Mouse (Mus musculus) lung, embryonic 14.5 days (tissue): ENCODE results near the gene Foxm1. TPM values are rescaled to one million over a fixed set of nuclear protein-coding genes. Genes with fewer than 3 reads are reported as not detected.
A peak's percentile ranks its signal among the peaks of the same experiment; 100 is the strongest.

Source experiments
- ATAC-seq: fragments of 200-750 bp; cut with Nextera tagmentation; 2 replicates; pipeline ENCODE4 v1.8.0; 2017; ENCODE audit warnings: mild to moderate bottlenecking, moderate TSS enrichment, moderate library complexity; ENCODE audit not compliant: insufficient read depth
- DNase-seq: peaks from one replicate; pipeline ENCODE4 v3.0.0-alpha.2; 2015
- H3K27ac ChIP-seq: fragments of 300-500 bp; sonication (generic); 2 replicates; pipeline ENCODE4 v1.5.1; 2014; ENCODE audit warnings: low read depth, mild to moderate bottlenecking, moderate library complexity
- H3K27me3 ChIP-seq: fragments of 300-500 bp; sonication (generic); 2 replicates; pipeline ENCODE4 v1.6.1; 2014; ENCODE audit warnings: low read length, control low read depth; ENCODE audit not compliant: insufficient read depth
- H3K36me3 ChIP-seq: fragments of 300-500 bp; sonication (generic); 2 replicates; pipeline ENCODE4 v1.6.1; 2014; ENCODE audit warnings: control low read depth; ENCODE audit not compliant: insufficient read depth
- H3K4me1 ChIP-seq: fragments of 300-500 bp; sonication (generic); 2 replicates; pipeline ENCODE4 v1.6.1; 2014; ENCODE audit warnings: antibody characterized with exemption, control low read depth; ENCODE audit not compliant: insufficient read depth
- H3K4me2 ChIP-seq: fragments of 300-500 bp; sonication (generic); 2 replicates; pipeline ENCODE4 v1.6.1; 2014; ENCODE audit warnings: mild to moderate bottlenecking
- H3K4me3 ChIP-seq: fragments of 300-500 bp; sonication (generic); 2 replicates; pipeline ENCODE4 v1.5.1; 2014; ENCODE audit warnings: low read depth, low read length
- H3K9ac ChIP-seq: fragments of 300-500 bp; sonication (generic); 2 replicates; pipeline ENCODE4 v1.6.1; 2014
- H3K9me3 ChIP-seq: fragments of 300-500 bp; sonication (generic); 2 replicates; pipeline ENCODE4 v1.6.1; 2016; ENCODE audit warnings: low read depth, low read length, control low read depth
- CTCF ChIP-seq: IDR thresholded peaks from 2 replicates; pipeline ENCODE4 v1.5.1; 2016; ENCODE audit warnings: antibody characterized with exemption, low read depth
- WGBS: fragments of 180-500 bp; shearing (Covaris S2); extraction: QIAGEN DNeasy Blood & Tissue Kit; methylation state at CpG from one replicate; pipeline ENCODE4 v1.1.7; 2014; 5-methylcytosine and 5-hydroxymethylcytosine counted together
- polyA plus RNA-seq: library from polyadenylated mRNA; unstranded; fragments of >200 nt; fragmentation: Nextera tagmentation; extraction: Ambion mirVana; gene quantifications from 2 replicates; pipeline ENCODE4 v1.2.1, GENCODE M21; 2014

Foxm1 gene
- 55.0 and 56.7 TPM in 2 replicates for polyA plus RNA-seq

GRCm38 (mm10) chr6:128362381-128363006, at the start of gene Foxm1, which contains the start of gene Rhno1:
TSS of gene Foxm1 (plus strand) at chr6:128362967.
TSS of gene Rhno1 (minus strand) at chr6:128362911.
- no peaks in the 10 kb centered on the region for H3K9me3 ChIP-seq
- peak; percentile 91 for ATAC-seq
- peak within 1 kb of the TSS; percentile 90 for H3K9ac ChIP-seq
- WGBS, result under 1% methylated on average over 55 of the region's 76 CpGs
- peaks cover 46% of the 10 kb centered on the region for H3K36me3 ChIP-seq
- peaks cover 20% of the 10 kb centered on the region for H3K4me1 ChIP-seq
- H3K4me2 ChIP-seq, result peak within 1 kb of the TSS; percentile 83
- peak within 1 kb of the TSS; percentile 96 for H3K27ac ChIP-seq
- peak within 1 kb of the TSS; percentile 88 for H3K4me3 ChIP-seq
- no peaks in the 10 kb centered on the region for H3K27me3 ChIP-seq
- TF ChIP-seq CTCF, result no peak
- peak; percentile 94 for DNase-seq

GRCm38 (mm10) chr6:128314796-128315195, 48.0 kb upstream of the Foxm1 start:
- 89% methylated on average over 6 of the region's 6 CpGs for WGBS
- no peak overlapping the region for H3K4me2 ChIP-seq
- no peak for DNase-seq
- H3K9ac ChIP-seq, result no peak overlapping the region
- no peak overlapping the region for H3K4me3 ChIP-seq
- H3K27me3 ChIP-seq, result no peaks in the 10 kb centered on the region
- H3K27ac ChIP-seq, result no peak overlapping the region
- no peak for ATAC-seq
- H3K4me1 ChIP-seq, result no peaks in the 10 kb centered on the region
- H3K36me3 ChIP-seq, result no peaks in the 10 kb centered on the region
- no peaks in the 10 kb centered on the region for H3K9me3 ChIP-seq
- TF ChIP-seq CTCF, result no peak

- Histone ChIP-seq H3K36me3 (no peaks in the 10 kb centered on the region), H3K9ac (no peak overlapping the region), H3K27me3 (no peaks in the 10 kb centered on the region), H3K4me1 (no peaks in the 10 kb centered on the region), H3K27ac (no peak overlapping the region), H3K4me3 (no peak overlapping the region), H3K9me3 (no peaks in the 10 kb centered on the region), H3K4me2 (no peak overlapping the region)
- no peak for DNase-seq
- 73% methylated on average over 8 of the region's 8 CpGs for WGBS
- no peak for TF ChIP-seq CTCF
- ATAC-seq, result no peak
These were observed 47.2 kb upstream of the Foxm1 start for GRCm38 (mm10) chr6:128315597-128315996.

GRCm38 (mm10) chr6:128318317-128318716, 44.5 kb upstream of the Foxm1 start:
- Histone ChIP-seq H3K4me2 (no peak overlapping the region), H3K36me3 (peaks cover 21% of the 10 kb centered on the region), H3K4me3 (no peak overlapping the region), H3K27me3 (no peaks in the 10 kb centered on the region), H3K9ac (no peak overlapping the region), H3K27ac (no peak overlapping the region), H3K9me3 (no peaks in the 10 kb centered on the region), H3K4me1 (no peaks in the 10 kb centered on the region)
- ATAC-seq (peak; percentile 58; the same call in 1 of the 2 replicates), DNase-seq (peak; percentile 90)
- peak; percentile 77 for TF ChIP-seq CTCF
- 9% methylated on average over 4 of the region's 4 CpGs for WGBS

GRCm38 (mm10) chr6:128334397-128335124, 28.2 kb upstream of the Foxm1 start:
- WGBS, result 8% methylated on average over 12 of the region's 12 CpGs
- no peak overlapping the region for H3K4me3 ChIP-seq
- ATAC-seq (peak; percentile 78), DNase-seq (peak; percentile 95)
- H3K4me1 ChIP-seq, result peaks cover 4% of the 10 kb centered on the region
- peak overlapping the region; percentile 35 for H3K4me2 ChIP-seq
- peaks cover 3% of the 10 kb centered on the region; the same call in 1 of the 2 replicates for H3K9me3 ChIP-seq
- H3K36me3 ChIP-seq, result peaks cover 49% of the 10 kb centered on the region
- no peaks in the 10 kb centered on the region for H3K27me3 ChIP-seq
- H3K27ac ChIP-seq, result no peak overlapping the region
- no peak overlapping the region for H3K9ac ChIP-seq
- TF ChIP-seq CTCF, result peak; percentile 79

GRCm38 (mm10) chr6:128337467-128337866, 25.3 kb upstream of the Foxm1 start:
- ATAC-seq, result no peak
- no peak for DNase-seq
- no peak overlapping the region for H3K27ac ChIP-seq
- no peak overlapping the region for H3K4me3 ChIP-seq
- peaks cover 33% of the 10 kb centered on the region for H3K36me3 ChIP-seq
- H3K9me3 ChIP-seq, result no peaks in the 10 kb centered on the region
- TF ChIP-seq CTCF, result no peak
- no peak overlapping the region for H3K4me2 ChIP-seq
- peaks cover 4% of the 10 kb centered on the region for H3K4me1 ChIP-seq
- no peaks in the 10 kb centered on the region for H3K27me3 ChIP-seq
- WGBS, result 54% methylated on average over 7 of the region's 7 CpGs
- no peak overlapping the region for H3K9ac ChIP-seq

- H3K4me2 ChIP-seq, result no peak overlapping the region
- H3K36me3 ChIP-seq, result peaks cover 23% of the 10 kb centered on the region; the same call in 1 of the 2 replicates
- peak; percentile 62 for ATAC-seq
- H3K27ac ChIP-seq, result peak overlapping the region; percentile 30; the same call in 1 of the 2 replicates
- H3K27me3 ChIP-seq, result no peaks in the 10 kb centered on the region
- no peak overlapping the region for H3K4me3 ChIP-seq
- TF ChIP-seq CTCF, result no peak
- no peak overlapping the region for H3K9ac ChIP-seq
- peaks cover 4% of the 10 kb centered on the region for H3K4me1 ChIP-seq
- H3K9me3 ChIP-seq, result no peaks in the 10 kb centered on the region
- 24% methylated on average over 5 of the region's 5 CpGs for WGBS
- DNase-seq, result peak; percentile 48
These were observed 23.9 kb upstream of the Foxm1 start for GRCm38 (mm10) chr6:128338876-128339275.
